ENCODE assay signal across 25 mouse cellular contexts in genomic region chr9:78360484-78360872, GRCm38 (mm10). TPM values are rescaled to one million over a fixed set of nuclear protein-coding genes. Genes with fewer than 3 reads are reported as not detected.
"Had no signal": no experiment of that assay in that cellular context is flagged by ENCODE, and none has a peak within 500 bp of the region (broad histone marks: within the 10 kb centered on the region; RNA-seq: fewer than 3 reads in every experiment).

No protein-coding gene starts in this region.

- H3K9ac ChIP-seq: lung, embryonic 15.5 days; midbrain, embryonic 13.5 days; midbrain, embryonic 15.5 days; neural tube, embryonic 12.5 days; stomach, embryonic 15.5 days had no signal

- DNase-seq: lung, adult 2 months; lung, postnatal 14 days; lung, postnatal 36 days; right cerebral cortex, postnatal 14 days; thymus, adult 2 months; thymus, postnatal 25 days; thymus, postnatal 4 days had no signal

- H3K27ac ChIP-seq: lung, embryonic 15.5 days; macrophage; midbrain, embryonic 13.5 days; midbrain, embryonic 15.5 days; neural tube, embryonic 12.5 days; stomach, embryonic 15.5 days; stomach, postnatal 0 days had no signal

- H3K4me3 ChIP-seq: lung, embryonic 15.5 days; megakaryocyte, embryonic 14.5 days; midbrain, embryonic 13.5 days; midbrain, embryonic 15.5 days; neural tube, embryonic 12.5 days; stomach, embryonic 15.5 days had no signal

- H3K9me3 ChIP-seq: lung, embryonic 15.5 days; megakaryocyte, embryonic 14.5 days; midbrain, embryonic 13.5 days; midbrain, embryonic 15.5 days; neural tube, embryonic 12.5 days; stomach, embryonic 15.5 days had no signal

- H3K4me1 ChIP-seq: midbrain, embryonic 13.5 days; midbrain, embryonic 15.5 days; neural tube, embryonic 12.5 days; stomach, embryonic 15.5 days had no signal

- H3K36me3 ChIP-seq: lung, embryonic 15.5 days; midbrain, embryonic 13.5 days; midbrain, embryonic 15.5 days; neural tube, embryonic 12.5 days; stomach, embryonic 15.5 days had no signal

- H3K27me3 ChIP-seq: lung, embryonic 15.5 days; midbrain, embryonic 13.5 days; midbrain, embryonic 15.5 days; neural tube, embryonic 12.5 days; stomach, embryonic 15.5 days had no signal

- ATAC-seq: lung, postnatal 0 days; midbrain, embryonic 13.5 days; midbrain, embryonic 15.5 days had no signal

RNA-seq across cellular contexts. Expression of gene Gsta2, which starts 4.9 kb away (rescaled TPM):
- total RNA-seq: megakaryocyte progenitor cell, adult 5-6 weeks; midbrain, postnatal 0 days; monocyte, adult 5-6 weeks; neutrophil, adult 5-6 weeks had no signal
- polyA plus RNA-seq: macrophage; midbrain, embryonic 11.5 days; midbrain, embryonic 13.5 days; midbrain, embryonic 15.5 days; midbrain, postnatal 0 days; neural tube, embryonic 12.5 days; neural tube, embryonic 14.5 days had no signal

RNA-seq across cellular contexts. Expression of gene Dppa5a, which starts 7.5 kb away (rescaled TPM):
- total RNA-seq: megakaryocyte progenitor cell, adult 5-6 weeks; monocyte, adult 5-6 weeks; neutrophil, adult 5-6 weeks had no signal
- polyA plus RNA-seq: lung, embryonic 15.5 days; macrophage; neural tube, embryonic 12.5 days; spleen, adult 2 months; stomach, embryonic 15.5 days had no signal

RNA-seq across cellular contexts. Expression of gene Ooep, which starts 18.0 kb away (rescaled TPM):
- total RNA-seq: megakaryocyte progenitor cell, adult 5-6 weeks; monocyte, adult 5-6 weeks; neutrophil, adult 5-6 weeks had no signal
- polyA plus RNA-seq: macrophage; spleen, adult 2 months; testis, adult 2 months had no signal

RNA-seq across cellular contexts. Expression of gene Omt2b, which starts 33.1 kb away (rescaled TPM):
- total RNA-seq: megakaryocyte progenitor cell, adult 5-6 weeks; midbrain, postnatal 0 days; monocyte, adult 5-6 weeks; neutrophil, adult 5-6 weeks had no signal
- polyA plus RNA-seq: lung, adult 2 months; lung, embryonic 15.5 days; lung, postnatal 0 days; macrophage; midbrain, embryonic 11.5 days; midbrain, embryonic 13.5 days; midbrain, embryonic 15.5 days; midbrain, postnatal 0 days; neural tube, embryonic 12.5 days; neural tube, embryonic 14.5 days; spleen, adult 2 months; stomach, embryonic 15.5 days; stomach, postnatal 0 days; testis, adult 2 months; urinary bladder, adult 2 months had no signal

RNA-seq across cellular contexts. Expression of gene Ddx43, which starts 35.1 kb away (rescaled TPM):
- total RNA-seq: midbrain, postnatal 0 days had no signal
- polyA plus RNA-seq: macrophage had no signal
